Mouse (Mus musculus) CH12.LX (cell line): ENCODE measurements at regions not wholly inside any gene's neighbourhood (a gene's known extent, or its start where the extent isn't known, plus 50 kb on each side); places are given as distances from the start of the nearest gene placed in this dataset.

Experiments
- DNase-seq: peaks from one replicate; pipeline ENCODE4 v3.0.0-alpha.2; 2013; ENCODE audit errors: extremely low read depth
- H3K27ac ChIP-seq: 2 replicates; pipeline ENCODE4 v1.5.1; 2012; ENCODE audit warnings: low read depth, mild to moderate bottlenecking, control low read depth, moderate library complexity; ENCODE audit not compliant: insufficient read depth
- H3K27me3 ChIP-seq: replicated peaks from 2 replicates; pipeline ENCODE3; 2012; ENCODE audit warnings: inconsistent platforms
- H3K36me3 ChIP-seq, 2 experiments: replicated peaks in 1 of 2; 2 replicates each; pipeline versions ENCODE3 to v1.6.1; 2012; ENCODE audit warnings: inconsistent platforms in 1 of 2, low read length in 1 of 2, mild to moderate bottlenecking in 1 of 2, mixed read lengths in 1 of 2, moderate library complexity in 1 of 2; ENCODE audit not compliant: control insufficient read depth in 1 of 2, insufficient read depth in 1 of 2
- H3K4me1 ChIP-seq, 2 experiments: 2 replicates each; pipeline ENCODE4 v1.6.1; 2012; ENCODE audit warnings: inconsistent platforms in 1 of 2, moderate library complexity in 1 of 2; ENCODE audit not compliant: insufficient read depth in 2 of 2, control insufficient read depth in 1 of 2
- H3K4me2 ChIP-seq: 2 replicates; pipeline ENCODE4 v1.6.1; 2012; ENCODE audit warnings: low read depth, mild to moderate bottlenecking, control low read depth; ENCODE audit not compliant: poor library complexity, insufficient read depth, severe bottlenecking
- H3K4me3 ChIP-seq, 3 experiments: fragments of 150-350 bp in 1 of 3; sonication (generic) in 1 of 3; replicated peaks in 1 of 3; 2 replicates each; pipeline versions ENCODE3 to v1.5.1; 2011 to 2012; ENCODE audit warnings: low read depth in 2 of 3, low read length in 2 of 3, mild to moderate bottlenecking in 2 of 3, moderate library complexity in 2 of 3, control low read depth in 1 of 3, improper control_type of control experiment in 1 of 3, inconsistent platforms in 1 of 3, mixed read lengths in 1 of 3; ENCODE audit not compliant: poor library complexity in 1 of 3
- H3K79me2 ChIP-seq: replicated peaks from 2 replicates; pipeline ENCODE4 v1.6.1; 2012; ENCODE audit warnings: mild to moderate bottlenecking, moderate library complexity; ENCODE audit not compliant: control insufficient read depth, poor library complexity, insufficient read depth, severe bottlenecking; ENCODE audit errors: extremely low read depth
- H3K9ac ChIP-seq: 2 replicates; pipeline ENCODE4 v1.6.1; 2012; ENCODE audit warnings: low read depth, mild to moderate bottlenecking, control low read depth, moderate library complexity; ENCODE audit not compliant: insufficient read depth
- H3K9me3 ChIP-seq: replicated peaks from 2 replicates; pipeline ENCODE3; 2012; ENCODE audit warnings: low read length, inconsistent platforms, mixed read lengths
- BHLHE40 ChIP-seq: IDR thresholded peaks from 2 replicates; pipeline ENCODE4 v1.6.1; 2011; ENCODE audit warnings: mild to moderate bottlenecking, low read depth, low read length, improper control_type of control experiment
- CHD1 ChIP-seq: IDR thresholded peaks from 2 replicates; pipeline ENCODE4 v1.6.1; 2012; ENCODE audit warnings: low read depth, low read length, improper control_type of control experiment, inconsistent platforms
- CHD2 ChIP-seq: IDR thresholded peaks from 2 replicates; pipeline ENCODE4 v1.6.1; 2011; ENCODE audit warnings: low read length, improper control_type of control experiment
- ETS1 ChIP-seq: conservative IDR thresholded peaks from 2 replicates; pipeline ENCODE4 v1.6.1; 2012; ENCODE audit warnings: low read depth, mild to moderate bottlenecking, inconsistent platforms, low read length, improper control_type of control experiment, moderate library complexity
- JUN ChIP-seq: IDR thresholded peaks from 2 replicates; pipeline ENCODE4 v1.6.1; 2011; ENCODE audit warnings: low read depth, mild to moderate bottlenecking, low read length, improper control_type of control experiment, moderate library complexity; ENCODE audit not compliant: insufficient read depth
- MAZ ChIP-seq: IDR thresholded peaks from 2 replicates; pipeline ENCODE4 v1.6.1; 2012; ENCODE audit warnings: low read depth, mild to moderate bottlenecking, inconsistent platforms, low read length, improper control_type of control experiment, moderate library complexity
- MXI1 ChIP-seq: IDR thresholded peaks from 2 replicates; pipeline ENCODE4 v1.6.1; 2011; ENCODE audit warnings: mild to moderate bottlenecking, low read depth, low read length, improper control_type of control experiment
- MYC ChIP-seq: IDR thresholded peaks from 2 replicates; pipeline ENCODE4 v1.6.1; 2011; ENCODE audit warnings: low read depth, mild to moderate bottlenecking, improper control_type of control experiment, low read length
- NRF1 ChIP-seq: IDR thresholded peaks from 2 replicates; pipeline ENCODE4 v1.6.1; 2014; ENCODE audit warnings: low read depth, mild to moderate bottlenecking, inconsistent platforms, low read length, improper control_type of control experiment, moderate library complexity
- PAX5 ChIP-seq: IDR thresholded peaks from 2 replicates; pipeline ENCODE4 v1.6.1; 2012; ENCODE audit warnings: low read length, inconsistent platforms, mixed read lengths
- POLR2A ChIP-seq: IDR thresholded peaks from 2 replicates; pipeline ENCODE4 v1.6.1; 2011; ENCODE audit warnings: low read depth, mild to moderate bottlenecking, improper control_type of control experiment, low read length
- RAD21 ChIP-seq: IDR thresholded peaks from 2 replicates; pipeline ENCODE4 v1.6.1; 2011; ENCODE audit warnings: low read depth, mild to moderate bottlenecking, low read length, improper control_type of control experiment, moderate library complexity
- RCOR1 ChIP-seq: conservative IDR thresholded peaks from 2 replicates; pipeline ENCODE4 v1.6.1; 2012; ENCODE audit warnings: low read depth, mild to moderate bottlenecking, inconsistent platforms, low read length, improper control_type of control experiment
- SIN3A ChIP-seq: IDR thresholded peaks from 2 replicates; pipeline ENCODE4 v1.6.1; 2012; ENCODE audit warnings: low read length, improper control_type of control experiment, inconsistent platforms
- TCF12 ChIP-seq: IDR thresholded peaks from 2 replicates; pipeline ENCODE4 v1.6.1; 2014; ENCODE audit warnings: low read depth, mild to moderate bottlenecking, inconsistent platforms, low read length, improper control_type of control experiment
- ZC3H11A ChIP-seq: IDR thresholded peaks from 2 replicates; pipeline ENCODE4 v1.6.1; 2012; ENCODE audit warnings: low read depth, mild to moderate bottlenecking, inconsistent platforms, low read length, improper control_type of control experiment
- dilution Hi-C: fragments of 300-500 bp; cut with MboI; formaldehyde crosslinking; loops from 2 replicates; pipeline ENCODE4 v1.14.3; 2020; ENCODE audit warnings: low sequenced_read_pairs; ENCODE audit not compliant: extremely low pct_unique_long_range_greater_than_20kb, extremely low pct_ligation_motif_present
- in situ Hi-C: fragments of 300-500 bp; cut with MboI; formaldehyde crosslinking; loops from 3 replicates; pipeline ENCODE4 v1.14.3; 2019; ENCODE audit warnings: low sequenced_read_pairs, low pct_ligation_motif_present, low pct_unique_long_range_greater_than_20kb, mixed read lengths

GRCm38 (mm10) chr4:22102478-22102877 is 171.3 kb downstream of the Faxc start:
- Histone ChIP-seq H3K4me3 (no peak overlapping the region), H3K79me2 (no peaks in the 10 kb centered on the region), H3K27me3 (peaks cover 22% of the 10 kb centered on the region), H3K27ac (no peak overlapping the region), H3K4me2 (no peak overlapping the region), H3K4me1 (peaks cover 0 to 13% of the 10 kb centered on the region in 2 experiments; a peak in 2 of 4 replicates), H3K9ac (no peak overlapping the region), H3K36me3 (no peaks in the 10 kb centered on the region), H3K9me3 (no peaks in the 10 kb centered on the region)
- no peak for DNase-seq
- in situ Hi-C loops: no loop called here
- dilution Hi-C loops: no loop called here
- TF ChIP-seq RAD21 (no peak), NRF1 (no peak), TCF12 (no peak)

GRCm38 (mm10) chr4:22103001-22103587 is 172.0 kb downstream of the Faxc start:
- Histone ChIP-seq H3K27ac (no peak overlapping the region), H3K79me2 (no peaks in the 10 kb centered on the region), H3K9ac (no peak overlapping the region), H3K4me2 (no peak overlapping the region), H3K4me1 (peaks cover 0 to 13% of the 10 kb centered on the region in 2 experiments; a peak in 2 of 4 replicates), H3K27me3 (peaks cover 20% of the 10 kb centered on the region), H3K9me3 (no peaks in the 10 kb centered on the region), H3K4me3 (no peak overlapping the region), H3K36me3 (no peaks in the 10 kb centered on the region)
- DNase-seq: no peak
- TF ChIP-seq RAD21 (no peak), TCF12 (no peak), ETS1 (no peak), PAX5 (no peak), BHLHE40 (no peak), SIN3A (no peak), POLR2A (no peak)
- dilution Hi-C loops (no loop called here), in situ Hi-C loops (no loop called here)

- in situ Hi-C loops: no loop called here
- dilution Hi-C loops: no loop called here
- no peaks in the 10 kb centered on the region for H3K36me3 ChIP-seq
Observed at GRCm38 (mm10) chr4:22106883-22107282, 175.8 kb downstream of the Faxc start.

More at GRCm38 (mm10) chr4:22106883-22107282, 175.8 kb downstream of the Faxc start:
- peaks cover 4 to 11% of the 10 kb centered on the region in 2 experiments for H3K4me1 ChIP-seq
- H3K4me3 ChIP-seq: no peak overlapping the region
- TF ChIP-seq CHD1: no peak
- TF ChIP-seq RCOR1: no peak
- no peak for TF ChIP-seq ZC3H11A
- no peak for TF ChIP-seq MYC
- no peak for TF ChIP-seq MAZ
- no peak for TF ChIP-seq JUN
- TF ChIP-seq CHD2: no peak
- TF ChIP-seq NRF1: no peak
- TF ChIP-seq SIN3A: no peak
- TF ChIP-seq MXI1: no peak
- peaks cover 2% of the 10 kb centered on the region for H3K27me3 ChIP-seq
- no peaks in the 10 kb centered on the region for H3K9me3 ChIP-seq
- no peak overlapping the region for H3K27ac ChIP-seq
- H3K4me2 ChIP-seq: no peak overlapping the region
- DNase-seq: no peak
- no peaks in the 10 kb centered on the region for H3K79me2 ChIP-seq
- no peak overlapping the region for H3K9ac ChIP-seq
